Mouse (Mus musculus) cerebellum, adult 8-10 months (tissue): Measurements from ENCODE around the gene Serpinb7.

Source experiments
- DNase-seq: peaks from one replicate; pipeline ENCODE4 v3.0.0; 2022

The Serpinb7 gene

GRCm38 (mm10) chr1:107502025-107502424 is 102.6 kb downstream of the Serpinb7 start:
- no peak for DNase-seq
